Mouse (Mus musculus) C3H10T1/2 (cell line): ENCODE results near the gene Bet1l. TPM values are rescaled to one million over a fixed set of nuclear protein-coding genes. Genes with fewer than 3 reads are reported as not detected.

ENCODE experiments used
- polyA plus RNA-seq, 2 experiments: library from polyadenylated mRNA; unstranded; fragments of >200 nt; fragmentation: generic; extraction: Trizol; gene quantifications; one replicate each; pipeline ENCODE4 v1.2.1; 2012; ENCODE audit warnings: missing spikeins in 2 of 2

Gene Bet1l
- polyA plus RNA-seq = 10 to 100 TPM; 11.9 to 31.0 TPM

GRCm38 (mm10) chr7:140857550-140858505, at the start of gene Bet1l:
Gene Bet1l (minus strand): TSS chr7:140857577.

GRCm38 (mm10) chr7:140900220-140900619, 42.8 kb upstream of the Bet1l start, which contains the start of gene Cox8b:
Gene Cox8b (minus strand): TSS chr7:140900446.

DNA sequence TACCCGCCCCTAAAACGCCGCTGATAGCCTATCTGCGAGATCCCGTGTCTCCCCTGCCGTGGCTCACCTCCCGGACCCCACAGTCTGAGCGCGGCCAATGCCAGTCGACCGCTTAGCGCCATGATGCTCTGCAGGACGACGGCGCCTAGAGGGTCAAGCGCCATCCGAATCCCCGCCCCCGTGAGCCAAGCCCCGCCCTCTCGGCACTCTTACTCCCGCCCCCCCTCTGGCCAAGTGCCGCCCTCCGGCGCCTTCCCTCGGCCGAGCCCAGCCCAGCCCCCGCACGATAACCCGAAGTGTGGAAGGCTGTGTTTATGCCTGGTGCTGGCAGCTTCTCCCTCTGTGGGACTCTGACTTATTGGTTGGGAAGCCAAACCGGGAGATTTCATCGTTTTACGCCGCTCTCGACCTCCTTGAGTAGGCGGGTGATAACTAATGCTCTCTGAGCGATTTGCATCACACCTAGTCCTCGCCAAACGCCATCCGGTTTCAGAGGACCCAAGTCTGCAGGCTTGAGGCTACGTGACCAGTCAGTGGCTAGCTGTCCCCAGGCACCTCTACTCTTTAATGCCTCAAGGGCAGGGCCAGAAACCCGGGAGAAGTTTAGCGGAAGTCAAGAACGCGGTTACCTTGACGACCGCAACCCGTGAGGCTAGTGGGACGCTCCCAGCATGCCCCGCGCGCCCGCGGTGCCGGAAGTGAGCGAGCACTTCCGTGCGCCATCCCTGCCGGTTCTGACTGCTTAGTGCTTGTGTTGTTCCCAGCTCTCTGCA, 24.5 kb upstream of the Bet1l start, which contains the start of the genes Psmd13 and Sirt3:
Psmd13 (plus strand) TSS at position 273 of the 773 bp plus-strand sequence.
Sirt3 (minus strand) TSS at position 614 of the 773 bp plus-strand sequence.

GRCm38 (mm10) chr7:140856785-140857549, 410 bp downstream of the Bet1l start, which contains the start of gene Ric8a:
Gene Ric8a (plus strand): TSS chr7:140856957.

DNA sequence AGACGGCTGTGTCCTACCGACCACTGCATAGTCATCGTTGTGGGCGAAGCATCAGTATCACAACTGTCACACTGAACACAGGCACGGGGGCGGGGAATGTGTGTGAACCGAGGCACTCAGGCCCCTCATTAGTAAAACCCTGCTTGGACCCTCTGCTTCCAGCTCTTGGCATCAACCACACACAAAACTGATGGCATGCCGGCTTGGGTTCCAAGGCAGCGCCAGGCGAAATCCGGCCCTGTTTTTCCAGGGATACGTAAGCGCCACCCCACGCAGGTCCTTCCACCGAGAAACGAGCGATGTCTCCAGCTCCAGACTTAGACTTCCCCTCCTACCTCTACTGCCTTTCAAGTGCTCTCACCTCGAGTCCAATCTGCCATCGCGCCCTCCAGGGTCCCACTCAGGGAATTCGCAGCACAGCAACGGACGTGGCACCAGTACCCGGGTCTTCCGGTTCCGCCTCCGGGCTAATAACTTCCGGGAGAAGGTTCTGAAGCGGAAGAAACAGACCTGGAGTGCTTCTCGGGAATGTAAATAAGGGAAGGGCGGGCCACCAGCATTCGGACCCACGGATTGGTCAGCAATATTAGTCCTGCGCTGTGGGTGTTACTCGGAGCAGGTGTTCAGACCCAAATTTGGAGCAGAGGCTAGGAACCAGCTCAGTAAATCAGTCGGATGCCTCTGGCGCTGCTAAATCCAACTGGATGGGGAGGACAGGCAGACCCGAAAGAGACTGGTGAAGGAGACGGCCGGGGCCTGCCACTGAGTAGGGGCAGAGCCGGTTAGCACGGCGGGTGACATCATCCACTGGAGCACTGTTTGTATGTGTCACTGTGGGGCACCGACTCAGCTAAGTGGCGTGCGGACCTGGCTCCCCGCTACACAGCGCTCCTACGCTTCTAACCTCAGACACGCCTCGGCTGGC, 1.3 kb downstream of the Bet1l start, which contains the start of gene Gm45785:
Gm45785 (minus strand) TSS at position 472 of the 925 bp plus-strand sequence.

DNA sequence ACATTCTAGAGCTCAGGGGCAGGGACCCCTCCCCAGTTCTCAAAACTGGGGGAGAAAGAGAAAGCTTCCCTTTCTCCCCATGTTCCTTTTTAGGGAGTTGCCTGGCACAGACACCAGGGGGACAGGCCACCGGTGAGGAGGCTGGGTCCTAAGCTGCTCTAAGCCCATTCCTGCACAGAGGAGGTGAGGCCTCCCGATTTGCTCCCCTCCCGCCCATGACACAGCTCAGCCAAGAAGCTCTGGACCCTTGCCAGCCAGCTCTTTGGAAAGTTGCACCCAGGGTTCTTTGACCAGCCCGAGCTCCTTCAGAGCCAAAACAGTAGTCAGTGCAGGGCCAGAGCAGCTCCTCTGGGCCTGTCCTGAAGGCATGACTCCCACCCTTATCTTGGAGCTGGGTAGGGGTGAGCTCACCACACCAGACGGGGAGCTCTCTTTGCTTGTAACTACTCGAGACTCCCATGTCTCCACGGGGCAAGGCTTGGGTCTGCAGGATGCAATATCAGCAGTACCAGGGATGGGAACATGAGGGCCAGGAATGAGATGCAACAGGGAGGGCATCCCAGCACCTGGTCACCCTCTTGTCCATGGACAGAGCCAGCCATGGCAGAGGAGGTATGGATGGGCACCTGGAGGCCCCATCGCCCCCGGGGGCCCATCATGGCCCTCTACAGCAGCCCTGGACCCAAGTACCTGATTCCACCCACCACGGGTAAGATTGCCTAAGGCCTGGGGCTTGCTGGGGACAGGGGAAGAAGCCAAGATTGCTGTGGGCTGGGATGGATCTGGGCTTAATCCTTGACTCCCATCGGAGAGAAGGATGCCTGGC, 9.4 kb downstream of the Bet1l start, which contains the start of gene Odf3:
Odf3 (plus strand) TSS at position 51 of the 826 bp plus-strand sequence.

GRCm38 (mm10) chr7:140844905-140845665, 12.3 kb downstream of the Bet1l start, which contains the start of gene Scgb1c1:
Gene Scgb1c1 (plus strand): TSS chr7:140845547.

DNA sequence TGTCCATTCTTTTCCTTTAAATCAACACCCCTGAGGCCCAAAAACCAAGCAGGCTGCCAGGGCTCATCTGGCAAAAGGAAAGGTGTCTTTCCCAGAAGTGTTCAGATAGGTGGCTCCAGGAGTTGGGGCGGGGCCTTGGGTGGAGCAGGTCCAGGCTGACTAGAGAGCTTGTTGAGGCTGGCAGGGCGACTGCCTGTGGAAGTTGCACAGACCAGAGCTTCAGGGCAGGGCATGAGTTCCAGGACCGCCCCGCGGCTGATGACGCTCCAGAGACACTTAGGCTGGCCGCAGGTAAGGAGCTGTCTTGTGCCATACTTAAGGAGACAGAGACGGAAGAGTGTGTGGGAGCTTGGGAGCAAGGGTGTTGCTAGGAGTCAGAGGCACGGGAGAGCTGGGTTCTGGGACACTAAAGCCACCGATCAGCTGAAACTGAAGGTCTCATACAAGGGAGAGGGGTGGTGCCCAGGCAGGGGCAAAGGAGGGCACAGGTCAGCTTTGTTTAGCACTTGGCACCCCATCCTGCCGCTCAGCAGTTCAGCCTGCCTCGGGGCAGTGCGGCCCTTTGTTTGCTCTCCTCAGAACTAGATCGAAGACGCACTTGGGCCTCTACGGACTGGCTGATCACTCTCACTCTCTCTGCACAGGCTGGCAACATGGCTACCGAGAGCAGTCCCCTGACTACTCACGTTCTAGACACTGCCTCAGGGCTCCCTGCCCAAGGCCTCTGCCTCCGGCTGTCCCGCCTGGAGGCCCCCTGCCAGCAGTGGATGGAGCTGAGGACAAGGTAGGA, 22.2 kb downstream of the Bet1l start, which contains the start of gene Urah:
Urah (plus strand) TSS at position 51 of the 790 bp plus-strand sequence.

GRCm38 (mm10) chr7:140821653-140822329, 35.6 kb downstream of the Bet1l start, which contains the start of gene Zfp941:
Gene Zfp941 (minus strand): TSS chr7:140822178.

Other genes with a start within 250 kb of the Bet1l start
- not detected for gene Olfr61, start 228.6 kb downstream of the Bet1l start, polyA plus RNA-seq
- gene Olfr53, start 211.1 kb downstream of the Bet1l start, polyA plus RNA-seq = not detected
- under 1 TPM in 1 of 2 experiments, not detected in 1; under 0.01 TPM for gene Olfr539, start 197.6 kb downstream of the Bet1l start, polyA plus RNA-seq
- not detected for gene Olfr45, start 175.6 kb downstream of the Bet1l start, polyA plus RNA-seq
- not detected for gene Olfr541, start 160.3 kb downstream of the Bet1l start, polyA plus RNA-seq
- under 1 TPM in 1 of 2 experiments, not detected in 1; 0.01 TPM for gene Cyp2e1, start 93.8 kb downstream of the Bet1l start, polyA plus RNA-seq
- not detected for gene Syce1, start 69.7 kb downstream of the Bet1l start, polyA plus RNA-seq
- under 1 TPM in 1 of 2 experiments, not detected in 1; 0.02 TPM for gene Zfp941, start 35.4 kb downstream of the Bet1l start, polyA plus RNA-seq
- gene Urah, start 22.6 kb downstream of the Bet1l start, polyA plus RNA-seq = under 1 TPM; 0.09 TPM
- not detected for gene Scgb1c1, start 12.0 kb downstream of the Bet1l start, polyA plus RNA-seq
- under 1 TPM in 1 of 2 experiments, not detected in 1; 0.05 TPM for gene Odf3, start 9.8 kb downstream of the Bet1l start, polyA plus RNA-seq
- not detected for gene Gm45785, start 1.2 kb downstream of the Bet1l start, polyA plus RNA-seq
- 10 to 100 TPM; 19.4 to 29.0 TPM for gene Ric8a, start 620 bp downstream of the Bet1l start, polyA plus RNA-seq
- 100 to 1,000 TPM in 1 of 2 experiments, 10 to 100 TPM in 1; 91.3 to 207 TPM for gene Psmd13, start 24.4 kb upstream of the Bet1l start, polyA plus RNA-seq
- 10 to 100 TPM in 1 of 2 experiments, 1 to 10 TPM in 1; 7.5 to 19.5 TPM for gene Sirt3, start 24.7 kb upstream of the Bet1l start, polyA plus RNA-seq
- not detected for gene Cox8b, start 42.9 kb upstream of the Bet1l start, polyA plus RNA-seq
- gene Nlrp6, start 63.3 kb upstream of the Bet1l start, polyA plus RNA-seq = under 1 TPM in 1 of 2 experiments, not detected in 1; 0.02 TPM
- gene Pgghg, start 83.8 kb upstream of the Bet1l start, polyA plus RNA-seq = 10 to 100 TPM; 13.7 to 29.8 TPM
- 1 to 10 TPM in 1 of 2 experiments, under 1 TPM in 1; 0.25 to 2.7 TPM for gene Ifitm5, start 92.7 kb upstream of the Bet1l start, polyA plus RNA-seq
- gene Gm45717, start 98.4 kb upstream of the Bet1l start, polyA plus RNA-seq = under 1 TPM; 0.14 to 0.58 TPM
- gene Ifitm2, start 98.4 kb upstream of the Bet1l start, polyA plus RNA-seq = 1,000 to 10,000 TPM; 1,155 to 1,564 TPM
- 10 to 100 TPM; 12.2 to 27.4 TPM for gene Ifitm1, start 109.6 kb upstream of the Bet1l start, polyA plus RNA-seq
- gene Ifitm3, start 153.2 kb upstream of the Bet1l start, polyA plus RNA-seq = 1,000 to 10,000 TPM; 1,553 to 1,705 TPM
- gene Ifitm6, start 160.3 kb upstream of the Bet1l start, polyA plus RNA-seq = 1 to 10 TPM; 2.5 to 4.3 TPM
- not detected for gene Gm17387, start 171.6 kb upstream of the Bet1l start, polyA plus RNA-seq
- 1 to 10 TPM; 3.9 to 4.3 TPM for gene B4galnt4, start 203.5 kb upstream of the Bet1l start, polyA plus RNA-seq
- 1 to 10 TPM; 1.8 to 6.9 TPM for gene Pkp3, start 220.6 kb upstream of the Bet1l start, polyA plus RNA-seq
- gene Sigirr, start 243.0 kb upstream of the Bet1l start, polyA plus RNA-seq = 1 to 10 TPM; 3.7 to 6.1 TPM